Mouse (Mus musculus): Measurements from ENCODE around the gene Safb2. TPM values are rescaled to one million over a fixed set of nuclear protein-coding genes. Genes with fewer than 3 reads are reported as not detected.

The Safb2 gene
- polyA plus RNA-seq, 1 experiment from 2014 or later, result 75.5 TPM

DNA sequence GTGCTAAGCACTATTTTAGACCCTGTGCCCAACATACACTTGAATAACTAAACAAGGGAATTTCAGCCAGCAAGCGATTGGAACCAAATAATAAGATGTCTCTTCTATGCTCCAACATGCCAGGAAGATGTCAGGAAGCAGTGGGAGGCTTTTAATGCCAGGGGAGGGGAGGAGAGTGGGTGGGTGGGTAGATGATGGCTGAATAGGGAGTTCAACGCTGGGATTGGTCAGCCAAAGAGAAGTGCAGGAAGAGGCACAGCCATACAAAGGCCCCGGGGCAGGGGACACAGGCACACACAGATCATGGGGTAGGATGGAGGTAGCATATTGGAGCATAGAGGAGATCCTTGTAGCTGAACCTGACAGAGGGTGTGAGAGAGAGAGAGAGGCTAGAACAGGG, 47.5 kb downstream of the Safb2 start:
- Histone ChIP-seq H3K9ac (ENCODE audit: low read depth, low read length) (no peak overlapping the region), H3K4me2 (no peak overlapping the region), H3K9me3 (ENCODE audit: control insufficient read depth, low read length) (no peaks in the 10 kb centered on the region), H3K27me3 (replicated peaks; ENCODE audit: control insufficient read depth, insufficient read depth, low read length) (no peaks in the 10 kb centered on the region; the same call in none of the 2 replicates), H3K4me1 (replicated peaks; ENCODE audit: control insufficient read depth, insufficient read depth, low read length) (no peaks in the 10 kb centered on the region), H3K27ac (ENCODE audit: low read depth, low read length) (no peak overlapping the region), H3K36me3 (ENCODE audit: control insufficient read depth, insufficient read depth, low read length) (no peaks in the 10 kb centered on the region), H3K4me3 (ENCODE audit: low read depth, low read length) (no peak overlapping the region)
- whole genome bisulfite sequencing, result 78% methylated on average over 3 of the region's 3 CpGs
- ATAC-seq (replicated peaks; ENCODE audit: low FRiP score), result no peak
- DNase-seq (ENCODE audit: low spot score), result peak; percentile 24

DNA sequence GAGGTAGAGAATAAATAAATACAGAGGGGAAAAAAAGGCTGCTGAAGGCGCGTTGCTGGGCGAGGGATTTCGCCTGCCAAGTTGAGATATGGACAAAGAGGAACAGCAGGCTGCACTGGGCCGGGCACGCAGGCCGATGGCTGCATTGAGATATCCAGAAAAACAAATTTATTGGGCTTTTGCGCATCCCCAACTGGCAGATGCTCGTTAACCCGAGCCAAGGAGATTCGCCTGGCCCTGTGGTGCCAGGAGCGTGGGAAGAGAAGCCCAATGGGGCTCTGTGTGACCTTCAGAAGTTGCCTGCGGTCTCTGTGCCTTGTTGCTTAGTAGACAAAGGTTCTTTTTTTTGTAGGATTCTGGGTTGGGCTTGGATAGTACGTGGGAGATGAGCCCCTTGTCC, 48.2 kb downstream of the Safb2 start:
- Histone ChIP-seq H3K9me3 (ENCODE audit: control insufficient read depth, low read length) (no peaks in the 10 kb centered on the region), H3K36me3 (ENCODE audit: control insufficient read depth, insufficient read depth, low read length) (no peaks in the 10 kb centered on the region), H3K27ac (ENCODE audit: low read depth, low read length) (no peak overlapping the region), H3K27me3 (replicated peaks; ENCODE audit: control insufficient read depth, insufficient read depth, low read length) (no peaks in the 10 kb centered on the region; the same call in none of the 2 replicates), H3K9ac (ENCODE audit: low read depth, low read length) (no peak overlapping the region), H3K4me2 (no peak overlapping the region), H3K4me3 (ENCODE audit: low read depth, low read length) (no peak overlapping the region), H3K4me1 (replicated peaks; ENCODE audit: control insufficient read depth, insufficient read depth, low read length) (no peaks in the 10 kb centered on the region)
- ATAC-seq (replicated peaks; ENCODE audit: low FRiP score) (no peak), DNase-seq (ENCODE audit: low spot score) (peak; percentile 30)
- 66% methylated on average over 14 of the region's 14 CpGs for WGBS

DNA sequence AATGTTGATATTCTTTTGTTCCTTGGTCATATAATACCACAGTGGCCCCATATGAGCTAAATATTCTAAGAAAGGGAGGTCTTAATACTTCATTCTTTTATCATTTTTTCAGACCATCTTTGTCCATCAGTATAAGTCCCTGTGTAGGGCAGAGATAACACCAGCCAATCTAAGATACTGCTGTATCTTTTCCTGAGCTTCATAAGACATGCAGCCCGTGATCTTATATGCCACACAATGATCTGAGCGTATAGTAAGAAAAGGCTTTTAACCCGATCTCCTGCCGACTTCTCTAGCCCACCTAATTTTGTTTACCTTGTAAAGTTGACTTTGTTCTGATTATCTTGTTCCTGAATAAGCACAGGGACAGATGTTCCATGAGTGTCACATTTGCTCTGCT, 59.4 kb downstream of the Safb2 start:
- Histone ChIP-seq H3K4me2 (no peak overlapping the region), H3K9ac (ENCODE audit: low read depth, low read length) (no peak overlapping the region), H3K36me3 (ENCODE audit: control insufficient read depth, insufficient read depth, low read length) (no peaks in the 10 kb centered on the region), H3K27ac (ENCODE audit: low read depth, low read length) (no peak overlapping the region), H3K4me1 (replicated peaks; ENCODE audit: control insufficient read depth, insufficient read depth, low read length) (no peaks in the 10 kb centered on the region), H3K27me3 (replicated peaks; ENCODE audit: control insufficient read depth, insufficient read depth, low read length) (no peaks in the 10 kb centered on the region), H3K4me3 (ENCODE audit: low read depth, low read length) (no peak overlapping the region), H3K9me3 (ENCODE audit: control insufficient read depth, low read length) (no peaks in the 10 kb centered on the region)
- whole genome bisulfite sequencing, result 57% methylated on average over 4 of the region's 4 CpGs
- ATAC-seq (replicated peaks; ENCODE audit: low FRiP score) (no peak), DNase-seq (ENCODE audit: low spot score) (no peak)

GRCm38 (mm10) chr17:56522744-56523143, 61.6 kb downstream of the Safb2 start:
- H3K36me3 ChIP-seq (ENCODE audit: control insufficient read depth, insufficient read depth, low read length), result no peaks in the 10 kb centered on the region
- 65% methylated on average over 1 of the region's 1 CpGs for WGBS
- no peak for ATAC-seq (replicated peaks; ENCODE audit: low FRiP score)

GRCm38 (mm10) chr17:56515690-56516410, 68.5 kb downstream of the Safb2 start:
- Histone ChIP-seq H3K4me2 (no peak overlapping the region), H3K4me3 (ENCODE audit: low read depth, low read length) (no peak overlapping the region), H3K27me3 (replicated peaks; ENCODE audit: control insufficient read depth, insufficient read depth, low read length) (peaks cover 50% of the 10 kb centered on the region), H3K9ac (ENCODE audit: low read depth, low read length) (no peak overlapping the region), H3K4me1 (replicated peaks; ENCODE audit: control insufficient read depth, insufficient read depth, low read length) (no peaks in the 10 kb centered on the region; the same call in 1 of the 2 replicates), H3K36me3 (ENCODE audit: control insufficient read depth, insufficient read depth, low read length) (no peaks in the 10 kb centered on the region), H3K9me3 (ENCODE audit: control insufficient read depth, low read length) (peaks cover 3% of the 10 kb centered on the region; the same call in 1 of the 2 replicates), H3K27ac (ENCODE audit: low read depth, low read length) (no peak overlapping the region)
- 11% methylated on average over 13 of the region's 13 CpGs for WGBS
- no peak; the same call in 1 of the 2 replicates for ATAC-seq (replicated peaks; ENCODE audit: low FRiP score)
- no peak for DNase-seq (ENCODE audit: low spot score)

More at GRCm38 (mm10) chr17:56522744-56523143, 61.6 kb downstream of the Safb2 start:
- Histone ChIP-seq H3K9ac (ENCODE audit: low read depth, low read length) (no peak overlapping the region), H3K4me3 (ENCODE audit: low read depth, low read length) (no peak overlapping the region), H3K27me3 (replicated peaks; ENCODE audit: control insufficient read depth, insufficient read depth, low read length) (no peaks in the 10 kb centered on the region), H3K9me3 (ENCODE audit: control insufficient read depth, low read length) (no peaks in the 10 kb centered on the region), H3K4me2 (no peak overlapping the region), H3K4me1 (replicated peaks; ENCODE audit: control insufficient read depth, insufficient read depth, low read length) (no peaks in the 10 kb centered on the region), H3K27ac (ENCODE audit: low read depth, low read length) (no peak overlapping the region)
- DNase-seq (ENCODE audit: low spot score), result no peak

DNA sequence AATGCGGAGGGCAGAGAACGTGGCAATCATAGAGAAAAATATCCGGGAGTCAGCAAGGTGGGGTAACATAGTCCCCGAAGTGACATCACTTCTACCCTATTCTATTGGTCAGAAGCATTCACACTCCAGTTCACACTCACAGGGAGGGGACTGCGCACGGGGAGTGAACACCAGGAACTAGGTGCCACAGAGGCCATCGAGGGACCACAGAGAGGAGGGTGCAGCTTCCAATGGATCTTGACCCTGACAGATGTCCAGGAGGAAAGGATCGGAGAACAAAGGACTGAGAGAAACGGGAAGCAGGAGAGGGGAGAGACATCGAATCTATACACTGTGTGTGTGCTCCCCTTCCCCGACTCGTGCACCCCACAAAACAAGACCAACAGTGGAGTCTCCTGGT, 69.5 kb downstream of the Safb2 start:
- peaks cover 59% of the 10 kb centered on the region for H3K27me3 ChIP-seq (replicated peaks; ENCODE audit: control insufficient read depth, insufficient read depth, low read length)
- H3K9ac ChIP-seq (ENCODE audit: low read depth, low read length), result no peak overlapping the region
- DNase-seq (ENCODE audit: low spot score) (no peak), ATAC-seq (replicated peaks; ENCODE audit: low FRiP score) (no peak)
- H3K4me3 ChIP-seq (ENCODE audit: low read depth, low read length), result no peak overlapping the region
- peaks cover 3% of the 10 kb centered on the region; the same call in 1 of the 2 replicates for H3K9me3 ChIP-seq (ENCODE audit: control insufficient read depth, low read length)
- H3K4me2 ChIP-seq, result no peak overlapping the region
- H3K4me1 ChIP-seq (replicated peaks; ENCODE audit: control insufficient read depth, insufficient read depth, low read length), result no peaks in the 10 kb centered on the region; the same call in none of the 2 replicates
- H3K27ac ChIP-seq (ENCODE audit: low read depth, low read length), result no peak overlapping the region
- no peaks in the 10 kb centered on the region for H3K36me3 ChIP-seq (ENCODE audit: control insufficient read depth, insufficient read depth, low read length)
- WGBS, result 49% methylated on average over 12 of the region's 12 CpGs

DNA sequence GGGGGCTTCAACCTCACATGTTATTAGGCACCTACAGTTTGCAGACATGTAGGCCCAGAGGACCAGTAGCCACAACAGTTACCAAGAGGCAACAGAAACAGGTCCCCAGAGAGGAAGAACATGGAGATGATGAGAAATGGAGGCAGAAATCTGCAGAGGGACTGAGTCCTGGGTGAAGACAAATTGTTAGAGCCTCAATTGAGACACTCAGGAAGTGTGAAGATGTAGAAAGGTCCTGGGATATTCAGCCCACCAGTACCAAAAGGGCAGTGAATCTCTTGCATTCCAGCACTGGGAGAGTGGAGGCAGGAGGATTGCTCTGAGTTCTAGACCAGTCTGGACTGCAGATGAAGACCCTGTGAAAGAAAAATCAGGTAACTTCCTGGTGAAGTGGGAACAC, 70.1 kb downstream of the Safb2 start:
- Histone ChIP-seq H3K4me3 (ENCODE audit: low read depth, low read length) (no peak overlapping the region), H3K9me3 (ENCODE audit: control insufficient read depth, low read length) (peaks cover 3% of the 10 kb centered on the region; the same call in 1 of the 2 replicates), H3K27ac (ENCODE audit: low read depth, low read length) (no peak overlapping the region), H3K4me1 (replicated peaks; ENCODE audit: control insufficient read depth, insufficient read depth, low read length) (no peaks in the 10 kb centered on the region; the same call in none of the 2 replicates), H3K27me3 (replicated peaks; ENCODE audit: control insufficient read depth, insufficient read depth, low read length) (peaks cover 65% of the 10 kb centered on the region), H3K36me3 (ENCODE audit: control insufficient read depth, insufficient read depth, low read length) (no peaks in the 10 kb centered on the region), H3K9ac (ENCODE audit: low read depth, low read length) (no peak overlapping the region), H3K4me2 (no peak overlapping the region)
- DNase-seq (ENCODE audit: low spot score) (no peak), ATAC-seq (replicated peaks; ENCODE audit: low FRiP score) (no peak)

DNA sequence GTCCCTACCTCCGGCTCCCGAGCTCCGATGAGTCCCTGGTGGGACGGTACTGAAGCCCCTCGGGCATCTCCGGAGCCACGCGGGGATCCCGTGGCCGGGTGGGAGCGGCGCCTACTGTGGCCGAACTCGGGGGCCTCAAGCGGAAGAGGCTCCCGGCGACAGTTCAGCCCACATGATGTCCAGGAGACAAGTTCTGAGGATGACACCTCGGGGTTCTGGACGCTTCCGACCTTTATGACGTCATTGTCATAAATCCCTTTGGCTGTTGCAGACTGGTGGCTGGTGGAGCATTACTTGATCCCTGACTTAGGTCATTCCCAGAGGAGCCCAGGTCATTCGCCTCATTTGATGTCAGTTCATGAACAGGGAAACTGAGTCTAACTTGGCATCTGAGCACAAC, 72.1 kb downstream of the Safb2 start, which contains the start of gene Znrf4:
TSS of gene Znrf4 (minus strand) at position 122 of the 400 bp plus-strand sequence.
- H3K4me3 ChIP-seq (ENCODE audit: low read depth, low read length), result peak within 1 kb of the TSS; percentile 29
- H3K4me1 ChIP-seq (replicated peaks; ENCODE audit: control insufficient read depth, insufficient read depth, low read length), result peaks cover 6% of the 10 kb centered on the region
- no peak within 1 kb of the TSS for H3K27ac ChIP-seq (ENCODE audit: low read depth, low read length)
- H3K9ac ChIP-seq (ENCODE audit: low read depth, low read length), result no peak within 1 kb of the TSS
- H3K27me3 ChIP-seq (replicated peaks; ENCODE audit: control insufficient read depth, insufficient read depth, low read length), result peaks cover 75% of the 10 kb centered on the region
- H3K9me3 ChIP-seq (ENCODE audit: control insufficient read depth, low read length), result peaks cover 3% of the 10 kb centered on the region; the same call in 1 of the 2 replicates
- WGBS, result 57% methylated on average over 22 of the region's 22 CpGs
- DNase-seq (ENCODE audit: low spot score) (no peak), ATAC-seq (replicated peaks; ENCODE audit: low FRiP score) (no peak)
- H3K4me2 ChIP-seq, result peak within 1 kb of the TSS; percentile 45
- H3K36me3 ChIP-seq (ENCODE audit: control insufficient read depth, insufficient read depth, low read length), result no peaks in the 10 kb centered on the region

GRCm38 (mm10) chr17:56511707-56512090, 72.7 kb downstream of the Safb2 start:
- no peaks in the 10 kb centered on the region for H3K36me3 ChIP-seq (ENCODE audit: control insufficient read depth, insufficient read depth, low read length)
- peak overlapping the region; percentile 29; the same call in 1 of the 2 replicates for H3K4me3 ChIP-seq (ENCODE audit: low read depth, low read length)
- no peak overlapping the region for H3K27ac ChIP-seq (ENCODE audit: low read depth, low read length)
- peaks cover 3% of the 10 kb centered on the region; the same call in 1 of the 2 replicates for H3K9me3 ChIP-seq (ENCODE audit: control insufficient read depth, low read length)
- DNase-seq (ENCODE audit: low spot score) (no peak), ATAC-seq (replicated peaks; ENCODE audit: low FRiP score) (no peak)
- peaks cover 8% of the 10 kb centered on the region for H3K4me1 ChIP-seq (replicated peaks; ENCODE audit: control insufficient read depth, insufficient read depth, low read length)
- no peak overlapping the region for H3K9ac ChIP-seq (ENCODE audit: low read depth, low read length)
- WGBS, result 25% methylated on average over 29 of the region's 29 CpGs
- H3K27me3 ChIP-seq (replicated peaks; ENCODE audit: control insufficient read depth, insufficient read depth, low read length), result peaks cover 75% of the 10 kb centered on the region
- peak overlapping the region; percentile 45 for H3K4me2 ChIP-seq

Data from liver, embryonic 11.5 days (tissue).